ENCODE assay signal across 13 mouse cellular contexts in the genomic region with DNA sequence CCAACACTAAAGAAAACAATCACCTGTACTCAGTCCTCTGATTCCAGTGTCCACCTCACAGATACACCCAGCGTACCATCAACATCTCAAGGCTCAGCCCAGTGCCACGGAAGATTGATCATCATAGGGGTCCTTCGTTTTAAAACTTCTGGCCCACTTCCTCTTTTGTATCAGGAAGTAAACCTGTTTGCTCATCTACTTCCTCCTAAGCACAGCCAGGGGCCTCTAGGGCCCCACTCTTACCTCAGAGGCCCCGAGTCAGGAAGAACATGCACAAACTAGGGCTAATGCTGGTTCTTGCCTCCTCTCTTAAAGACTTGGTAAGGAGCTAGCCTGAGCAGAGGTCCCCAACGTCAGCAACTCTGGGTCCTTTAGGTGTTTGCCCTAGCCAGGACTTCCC. TPM values are rescaled to one million over a fixed set of nuclear protein-coding genes. Genes with fewer than 3 reads are reported as not detected.
DNase-seq lines count a peak whose midpoint lies in the region; ATAC-seq and TF ChIP-seq lines count a peak whose summit lies in the region.
"Had no signal": no experiment of that assay in that cellular context is flagged by ENCODE, and none has a peak within 500 bp of the region (broad histone marks: within the 10 kb centered on the region; RNA-seq: fewer than 3 reads in every experiment).

No protein-coding gene starts in this region.

- H3K36me3 ChIP-seq in lung, embryonic 15.5 days: no peaks in the 10 kb centered on the region
- no peaks in the 10 kb centered on the region for H3K36me3 ChIP-seq in spleen, adult 2 months (ENCODE audit: control insufficient read depth, insufficient read depth, low read length)
- no peaks in the 10 kb centered on the region for H3K36me3 ChIP-seq in hindbrain, embryonic 13.5 days
- H3K36me3 ChIP-seq: embryonic facial prominence, embryonic 15.5 days had no signal

- peak; percentile 42; the same call in 1 of the 2 replicates for TF ChIP-seq POLR2A in spleen, adult 2 months (IDR thresholded peaks at IDR 0.05; ENCODE audit: low read depth, low read length)

- H3K4me2 ChIP-seq in lung, embryonic 15.5 days: no peak overlapping the region
- H3K4me2 ChIP-seq in hindbrain, embryonic 13.5 days: no peak overlapping the region
- H3K4me2 ChIP-seq: embryonic facial prominence, embryonic 15.5 days had no signal

- H3K9ac ChIP-seq in lung, embryonic 15.5 days: no peak overlapping the region
- H3K9ac ChIP-seq in hindbrain, embryonic 13.5 days: no peak overlapping the region
- H3K9ac ChIP-seq: embryonic facial prominence, embryonic 15.5 days had no signal

- 59% methylated on average over 5 of the region's 5 CpGs for WGBS in lung, embryonic 15.5 days
- WGBS in spleen, adult 2 months: 16% methylated on average over 5 of the region's 5 CpGs
- 85% methylated on average over 5 of the region's 5 CpGs for WGBS in hindbrain, embryonic 13.5 days

- no peak for ATAC-seq in lung, embryonic 15.5 days (ENCODE audit: borderline replicate concordance, extremely low read depth, low FRiP score, low TSS enrichment)
- ATAC-seq in granulocyte monocyte progenitor cell, adult 5-6 weeks (replicated peaks; ENCODE audit: poor library complexity, severe bottlenecking): peak; percentile 96
- ATAC-seq in hindbrain, embryonic 13.5 days (ENCODE audit: low FRiP score): no peak

- peaks cover 30% of the 10 kb centered on the region for H3K4me1 ChIP-seq in lung, embryonic 15.5 days
- H3K4me1 ChIP-seq in spleen, adult 2 months (ENCODE audit: control insufficient read depth, insufficient read depth, insufficient read length): peaks cover 32% of the 10 kb centered on the region
- H3K4me1 ChIP-seq in hindbrain, embryonic 13.5 days (replicated peaks): peaks cover 6% of the 10 kb centered on the region

- H3K9me3 ChIP-seq in lung, embryonic 15.5 days: no peaks in the 10 kb centered on the region
- no peaks in the 10 kb centered on the region for H3K9me3 ChIP-seq in hindbrain, embryonic 13.5 days
- H3K9me3 ChIP-seq: embryonic facial prominence, embryonic 15.5 days had no signal

- peak overlapping the region; percentile 36; the same call in 1 of the 2 replicates for H3K27ac ChIP-seq in lung, embryonic 15.5 days
- peak overlapping the region; percentile 98 for H3K27ac ChIP-seq in spleen, adult 2 months (ENCODE audit: insufficient read depth, low read length)
- no peak overlapping the region for H3K27ac ChIP-seq in hindbrain, embryonic 13.5 days
- H3K27ac ChIP-seq: embryonic facial prominence, embryonic 15.5 days had no signal

- H3K4me3 ChIP-seq in lung, embryonic 15.5 days: no peak overlapping the region
- peak overlapping the region; percentile 43 for H3K4me3 ChIP-seq in spleen, adult 2 months (ENCODE audit: extremely low read depth, insufficient read depth, insufficient read length)
- H3K4me3 ChIP-seq in hindbrain, embryonic 13.5 days: no peak overlapping the region
- H3K4me3 ChIP-seq: embryonic facial prominence, embryonic 15.5 days had no signal

- H3K27me3 ChIP-seq in lung, embryonic 15.5 days: no peaks in the 10 kb centered on the region
- H3K27me3 ChIP-seq in spleen, adult 2 months (ENCODE audit: control insufficient read depth, insufficient read depth, low read length): no peaks in the 10 kb centered on the region
- H3K27me3 ChIP-seq in hindbrain, embryonic 13.5 days: no peaks in the 10 kb centered on the region
- H3K27me3 ChIP-seq: embryonic facial prominence, embryonic 15.5 days had no signal

- TF ChIP-seq CTCF in spleen, adult 2 months (IDR thresholded peaks at IDR 0.05; ENCODE audit: extremely low read depth, insufficient read depth, insufficient read length, insufficient replicate concordance): no peak

- DNase-seq in lung, postnatal 36 days: no peak
- DNase-seq in spleen, adult 2 months (ENCODE audit: low read depth in 1 of 2, low spot score in 2 of 2): peak; percentile 67 to 81
- peak; percentile 39 for DNase-seq in thymus, postnatal 4 days
- no peak for DNase-seq in kidney, adult 11 months
- DNase-seq in cerebellum, adult 18-20 months: no peak
- DNase-seq: cerebellum, postnatal 14 days; heart, adult 18-20 months; heart, postnatal 4 days; left cerebral cortex, postnatal 4 days had no signal

RNA-seq across cellular contexts. Expression of a gene that starts 6.4 kb away (rescaled TPM):
- 17.8 and 20.3 TPM in 2 replicates for polyA plus RNA-seq in lung, embryonic 15.5 days (2015; fragmentation: Nextera tagmentation; extraction: Ambion mirVana)
- 10.1 and 22.1 TPM in 2 replicates for total RNA-seq in granulocyte monocyte progenitor cell, adult 5-6 weeks (2014; fragmentation: Nextera tagmentation)
- 4.6 and 6.1 TPM in 2 replicates for total RNA-seq in granulocyte monocyte progenitor cell, adult 5-6 weeks (2017)
- polyA plus RNA-seq in spleen, adult 2 months (2012; rRNA removed): 25.9 and 27.9 TPM in 2 replicates
- 22.2 and 24.4 TPM in 2 replicates for polyA plus RNA-seq in hindbrain, embryonic 13.5 days (2015; fragmentation: Nextera tagmentation; extraction: Ambion mirVana)

Comparison
In these comparisons a context has a peak if more than half of its experiments do, and no peak if none do; other contexts are left out.
1. DNase-seq: peak in spleen, adult 2 months (2 of 2) and thymus, postnatal 4 days (single experiment); none in lung, postnatal 36 days (single experiment), kidney, adult 11 months (single experiment) and cerebellum, adult 18-20 months (0 of 2).